Mouse (Mus musculus) 416B (cell line): ENCODE results near the gene Creld2.

Experiments used
- DNase-seq: peaks from one replicate; pipeline ENCODE4 v3.0.0; 2011; ENCODE audit warnings: low read depth

Creld2 gene

DNA sequence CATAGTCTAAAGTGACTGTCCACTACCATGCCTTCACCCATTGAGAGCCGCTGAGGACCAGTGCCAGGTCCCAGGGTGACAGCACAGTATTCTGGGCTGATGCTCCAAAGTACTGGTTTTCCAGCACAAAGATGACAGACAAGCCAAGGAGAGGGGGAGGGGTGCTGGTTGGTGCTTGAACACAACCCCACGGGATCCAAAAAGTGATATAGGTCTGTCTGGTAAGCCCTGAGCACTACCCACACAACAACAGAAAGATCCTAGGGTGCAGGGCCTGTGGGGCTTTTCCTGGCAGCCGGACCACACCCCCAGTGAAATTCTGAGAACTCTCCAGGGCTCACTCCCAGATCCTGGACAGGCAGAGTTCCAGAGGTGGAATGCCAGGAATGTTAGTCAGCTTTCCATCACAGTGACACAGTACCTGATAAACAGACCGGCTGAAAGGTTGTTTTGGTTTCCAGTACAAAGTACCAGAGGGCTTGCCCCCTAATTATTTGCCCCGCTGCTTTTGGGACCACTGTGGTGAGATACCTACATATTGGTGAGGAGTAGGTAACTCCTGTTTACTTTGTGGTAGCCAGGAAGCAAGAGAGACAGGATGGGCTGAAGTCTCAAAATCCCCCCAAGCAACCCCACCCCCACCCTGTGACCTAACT is 48.0 kb downstream of the Creld2 start:
- DNase-seq = no peak

GRCm38 (mm10) chr15:88868024-88868742 is 48.7 kb downstream of the Creld2 start:
- no peak for DNase-seq

GRCm38 (mm10) chr15:88870418-88871185 is 51.2 kb downstream of the Creld2 start:
- DNase-seq = peak; percentile 22

DNA sequence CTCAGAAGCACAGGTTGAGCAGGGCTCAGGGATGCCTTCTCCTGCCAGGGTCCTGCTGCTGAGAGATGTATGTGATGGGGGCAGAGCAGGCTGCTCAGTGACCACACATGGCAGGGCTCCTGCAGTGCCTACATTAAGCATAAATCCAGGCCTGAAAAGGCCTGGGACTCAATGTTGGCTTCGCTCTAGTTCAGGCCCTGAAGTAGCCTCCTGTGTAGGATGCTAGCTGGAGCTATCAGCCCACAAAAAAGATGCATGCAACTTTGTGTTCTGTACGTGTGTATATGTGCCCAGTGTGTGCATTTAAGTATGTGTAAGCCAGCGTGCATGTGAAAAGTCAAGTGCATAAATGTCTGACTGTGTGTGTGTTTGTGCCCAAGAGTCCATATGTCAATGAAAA is 54.6 kb downstream of the Creld2 start:
- no peak for DNase-seq

GRCm38 (mm10) chr15:88874477-88874876 is 55.0 kb downstream of the Creld2 start:
- no peak for DNase-seq

DNA sequence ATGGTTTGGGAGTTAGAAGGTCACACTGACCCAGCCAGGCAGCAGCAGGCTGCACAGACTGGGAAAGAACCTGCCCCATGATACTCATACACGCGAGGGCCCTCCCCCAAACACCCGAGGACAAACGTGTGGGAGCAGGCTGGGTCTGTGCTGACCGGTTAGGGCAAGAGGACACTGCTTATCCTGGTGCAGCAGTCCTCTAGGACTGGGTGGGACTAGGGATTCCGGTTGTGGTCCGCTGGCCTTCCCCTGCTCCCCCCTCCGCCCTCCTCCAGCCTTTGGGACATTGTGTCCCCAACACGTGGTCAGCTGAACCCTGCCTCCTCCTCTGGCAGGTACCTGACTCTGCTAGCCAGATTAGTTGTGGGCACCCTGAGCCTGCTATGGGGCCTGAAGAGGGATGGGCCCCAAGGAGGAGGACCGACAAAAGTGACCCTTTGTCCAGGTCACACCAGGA is 56.2 kb downstream of the Creld2 start:
- DNase-seq = no peak
